Mouse (Mus musculus): ENCODE measurements around the gene Ccdc105.

DNA sequence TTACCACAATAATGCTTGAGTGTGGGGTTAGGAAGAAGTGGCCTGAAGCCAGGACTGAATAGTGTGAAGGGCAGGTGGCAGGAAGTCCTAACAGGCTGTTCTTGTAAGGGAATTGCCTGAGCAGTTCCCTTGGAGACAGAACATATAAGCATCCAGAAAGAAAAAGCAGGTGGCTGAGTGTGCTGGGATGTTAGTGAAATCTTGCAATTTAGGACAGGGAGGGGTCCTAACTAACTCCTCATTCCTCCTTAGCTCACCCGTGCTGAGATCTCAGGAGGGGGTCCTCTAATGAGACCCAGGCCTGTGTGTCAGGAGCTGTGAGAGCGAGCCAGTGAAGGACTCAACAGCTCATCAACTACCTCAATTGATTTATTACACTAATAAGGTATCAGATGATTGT lies 29.4 kb downstream of the Ccdc105 start:
- TF ChIP-seq TCF12 (IDR thresholded peaks at IDR 0.05; ENCODE audit: insufficient read depth, poor library complexity, severe bottlenecking) (no peak), USF1 (IDR thresholded peaks at IDR 0.05; ENCODE audit: low read depth) (no peak), POLR2A (IDR thresholded peaks at IDR 0.05; ENCODE audit: insufficient read length, low read depth) (no peak), MYOD1 (IDR thresholded peaks at IDR 0.05; ENCODE audit: control insufficient read depth in 1 of 3, insufficient read length in 2 of 3, low read depth in 2 of 3) (no peak), POLR2AphosphoS2 (IDR thresholded peaks at IDR 0.05; ENCODE audit: insufficient read length, low read depth) (no peak), REST (IDR thresholded peaks at IDR 0.05; ENCODE audit: insufficient read depth, insufficient read length) (no peak), SRF (IDR thresholded peaks at IDR 0.05; ENCODE audit: control insufficient read depth, insufficient read length, low read depth) (no peak), E2F4 (IDR thresholded peaks at IDR 0.05; ENCODE audit: insufficient read depth) (no peak), CEBPB (IDR thresholded peaks at IDR 0.05; ENCODE audit: insufficient read depth, poor library complexity, severe bottlenecking) (no peak)

Measured in myocyte (in vitro differentiated cells).